Mouse (Mus musculus) liver, embryonic 15.5 days (tissue): ENCODE results near the gene Txlng. TPM values are rescaled to one million over a fixed set of nuclear protein-coding genes. Genes with fewer than 3 reads are reported as not detected.
"Not testable (repeated sequence)": the region's sequence is repeated elsewhere in the genome, so short reads cannot be mapped to it uniquely, and the experiment has no call there.

Experiments used
- ATAC-seq: fragments of 200-750 bp; cut with Nextera tagmentation; 2 replicates; pipeline ENCODE4 v1.8.0; 2017; ENCODE audit warnings: moderate number of reproducible peaks, mild to moderate bottlenecking, moderate library complexity; ENCODE audit not compliant: insufficient read depth
- H3K27ac ChIP-seq: fragments of 300-500 bp; sonication (generic); replicated peaks from 2 replicates; pipeline ENCODE4 v1.5.1; 2015; ENCODE audit warnings: mild to moderate bottlenecking, inconsistent platforms
- H3K27me3 ChIP-seq: fragments of 300-500 bp; sonication (generic); 2 replicates; pipeline ENCODE4 v1.6.1; 2015; ENCODE audit warnings: mild to moderate bottlenecking, inconsistent platforms
- H3K36me3 ChIP-seq: fragments of 300-500 bp; sonication (generic); replicated peaks from 2 replicates; pipeline ENCODE4 v1.6.1; 2015; ENCODE audit warnings: moderate library complexity, mild to moderate bottlenecking, inconsistent platforms
- H3K4me1 ChIP-seq: fragments of 300-500 bp; sonication (generic); replicated peaks from 2 replicates; pipeline ENCODE4 v1.6.1; 2015; ENCODE audit warnings: inconsistent platforms
- H3K4me2 ChIP-seq: fragments of 300-500 bp; sonication (generic); 2 replicates; pipeline ENCODE4 v1.6.1; 2015; ENCODE audit warnings: moderate library complexity, mild to moderate bottlenecking, inconsistent platforms
- H3K4me3 ChIP-seq: fragments of 300-500 bp; sonication (generic); replicated peaks from 2 replicates; pipeline ENCODE4 v1.5.1; 2015; ENCODE audit warnings: mild to moderate bottlenecking, inconsistent platforms
- H3K9ac ChIP-seq: fragments of 300-500 bp; sonication (generic); 2 replicates; pipeline ENCODE4 v1.6.1; 2015; ENCODE audit warnings: moderate library complexity, mild to moderate bottlenecking, inconsistent platforms
- H3K9me3 ChIP-seq: fragments of 300-500 bp; sonication (generic); replicated peaks from 2 replicates; pipeline ENCODE4 v1.6.1; 2016; ENCODE audit warnings: inconsistent platforms
- WGBS: fragments of 180-500 bp; shearing (Covaris S2); methylation state at CpG from one replicate; pipeline ENCODE4 v1.1.7; 2015; ENCODE audit warnings: mixed read lengths; ENCODE audit not compliant: insufficient replicate concordance; 5-methylcytosine and 5-hydroxymethylcytosine counted together
- polyA plus RNA-seq: library from polyadenylated mRNA; unstranded; fragments of >200 nt; fragmentation: Nextera tagmentation; extraction: Ambion mirVana; gene quantifications from 2 replicates; pipeline ENCODE4 v1.2.1, GENCODE M21; 2015

The Txlng gene
- polyA plus RNA-seq, 1 experiment from 2014 or later = 6.9 TPM

DNA sequence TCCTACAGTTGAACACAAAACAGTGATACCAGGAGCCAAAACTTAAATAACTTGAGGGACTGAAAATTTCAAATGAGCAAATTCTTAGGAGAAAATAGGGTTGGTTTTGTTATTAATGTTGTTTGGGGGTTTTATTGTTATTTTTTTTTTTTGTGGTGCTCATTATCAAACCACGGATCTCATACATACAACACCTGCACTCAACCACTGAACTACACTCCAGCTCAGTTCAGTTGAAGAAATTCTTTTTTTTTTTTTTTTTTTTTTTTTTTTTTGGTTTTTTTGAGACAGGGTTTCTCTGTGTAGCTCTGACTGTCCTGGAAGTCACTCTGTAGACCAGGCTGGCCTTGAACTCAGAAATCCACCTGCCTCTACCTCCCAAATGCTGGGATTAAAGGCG, 1.1 kb upstream of the Txlng start:
- not testable (repeated sequence) for H3K27me3 ChIP-seq, H3K4me1 ChIP-seq, H3K36me3 ChIP-seq, H3K9ac ChIP-seq, ATAC-seq, H3K4me3 ChIP-seq, H3K9me3 ChIP-seq
- Histone ChIP-seq H3K4me2 (peak overlapping the region; percentile 61), H3K27ac (0 out of 2 replicates have a peak overlapping the region, but pooled peaks have one; percentile 59)
- WGBS = 38% methylated on average over 2 of the region's 2 CpGs

DNA sequence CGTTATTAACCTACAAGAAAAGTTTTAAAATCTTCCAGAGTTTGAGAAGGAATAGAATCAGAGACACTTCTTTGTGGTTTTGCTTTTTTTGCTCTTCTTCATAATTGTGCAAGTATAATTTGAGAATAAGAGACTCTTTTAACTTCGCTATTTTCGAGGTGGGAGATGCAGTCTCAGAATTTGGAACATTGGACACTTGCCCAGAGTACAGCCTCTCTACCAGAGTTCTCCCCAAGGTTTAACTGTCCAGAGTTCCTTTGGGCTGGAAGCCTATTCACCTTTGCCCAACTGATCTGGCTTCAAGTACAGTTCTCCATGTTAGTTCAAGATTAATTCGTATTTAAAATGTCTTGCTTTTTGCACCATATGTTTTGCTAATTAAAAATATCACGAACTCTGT, 487 bp upstream of the Txlng start:
- Histone ChIP-seq H3K4me3 (peak overlapping the region; percentile 68), H3K4me1 (peaks cover 6% of the 10 kb centered on the region; the same call in 1 of the 2 replicates), H3K36me3 (no peaks in the 10 kb centered on the region), H3K4me2 (peak overlapping the region; percentile 61), H3K9me3 (no peaks in the 10 kb centered on the region), H3K27ac (peak overlapping the region; percentile 59), H3K9ac (no peak overlapping the region), H3K27me3 (no peaks in the 10 kb centered on the region)
- no peak for ATAC-seq
- 31% methylated on average over 5 of the region's 5 CpGs for WGBS

DNA sequence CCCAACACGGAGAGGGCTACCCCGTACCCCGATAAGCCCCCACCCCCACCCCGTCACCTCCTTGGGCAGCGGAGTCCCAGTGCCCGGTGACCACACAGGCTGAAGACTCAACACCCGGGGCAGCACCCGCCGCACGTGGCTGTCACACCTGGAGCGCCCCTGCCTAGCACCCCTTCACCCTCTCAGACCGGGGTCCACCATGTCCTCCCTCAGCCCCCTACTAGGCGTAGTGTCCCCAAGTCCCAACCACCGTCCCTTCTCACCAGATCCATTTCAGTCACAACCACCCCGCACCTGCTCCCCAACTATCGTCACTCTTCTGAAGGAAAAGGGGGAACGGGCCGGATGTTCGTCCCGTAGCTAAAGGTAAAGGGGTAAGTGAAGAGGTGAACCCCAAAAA, 471 bp downstream of the Txlng start:
- H3K4me3 ChIP-seq = peak overlapping the region; percentile 68
- no peaks in the 10 kb centered on the region for H3K9me3 ChIP-seq
- H3K27me3 ChIP-seq = no peaks in the 10 kb centered on the region
- peak; percentile 3 for ATAC-seq
- peak overlapping the region; percentile 73 for H3K27ac ChIP-seq
- peaks cover 6% of the 10 kb centered on the region; the same call in 1 of the 2 replicates for H3K4me1 ChIP-seq
- 20% methylated on average over 20 of the region's 20 CpGs for WGBS
- H3K4me2 ChIP-seq = peak overlapping the region; percentile 84
- peak overlapping the region; percentile 66 for H3K9ac ChIP-seq
- H3K36me3 ChIP-seq = no peaks in the 10 kb centered on the region

DNA sequence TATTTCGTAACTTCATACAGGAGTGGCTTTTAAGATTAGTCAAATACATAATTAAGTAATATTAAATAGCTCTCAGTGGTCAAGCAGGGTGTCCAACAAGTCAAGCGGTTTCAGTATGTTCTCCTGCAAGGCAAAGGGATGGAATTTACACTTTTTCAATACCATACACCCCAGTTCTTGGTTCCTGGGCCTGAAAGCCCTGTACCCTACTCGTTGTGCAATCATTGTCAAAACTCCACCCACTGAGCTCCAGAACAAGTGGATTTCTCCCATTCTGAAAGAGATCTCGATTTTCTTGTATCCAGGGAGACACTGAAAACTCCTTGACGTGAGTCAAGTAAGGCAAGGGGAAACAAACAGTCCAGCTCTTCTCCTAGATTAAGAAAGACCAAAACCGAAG, 1.2 kb downstream of the Txlng start:
- H3K9ac ChIP-seq = peak overlapping the region; percentile 66; the same call in 1 of the 2 replicates
- peak overlapping the region; percentile 68 for H3K4me3 ChIP-seq
- H3K4me1 ChIP-seq = peaks cover 6% of the 10 kb centered on the region; the same call in 1 of the 2 replicates
- peak overlapping the region; percentile 73 for H3K27ac ChIP-seq
- no peaks in the 10 kb centered on the region for H3K27me3 ChIP-seq
- peak overlapping the region; percentile 84 for H3K4me2 ChIP-seq
- H3K9me3 ChIP-seq = no peaks in the 10 kb centered on the region
- ATAC-seq = no peak
- H3K36me3 ChIP-seq = no peaks in the 10 kb centered on the region
- 33% methylated on average over 6 of the region's 6 CpGs for WGBS

DNA sequence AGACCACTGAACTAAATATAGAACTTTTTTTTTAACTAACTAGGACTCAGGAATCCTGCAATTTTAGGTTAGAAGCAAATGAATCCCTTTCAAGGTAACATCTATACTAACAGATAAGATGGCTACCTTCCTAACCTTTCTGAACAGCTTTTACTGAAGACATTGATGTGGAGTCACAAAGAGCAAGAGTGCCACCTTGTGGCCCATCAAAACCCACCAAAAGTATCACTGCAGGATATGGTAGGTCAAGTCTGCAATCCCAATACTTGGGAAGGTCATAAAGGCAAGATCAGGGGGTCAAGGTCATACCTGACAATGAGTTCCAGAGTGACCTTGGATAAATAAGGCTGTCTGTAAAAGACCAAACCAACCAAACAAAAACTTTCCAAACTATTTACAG, 28.9 kb downstream of the Txlng start:
- Histone ChIP-seq H3K4me2 (no peak overlapping the region), H3K9ac (no peak overlapping the region), H3K36me3 (0 out of 2 replicates have a peak, but pooled peaks cover 9% of the 10 kb centered on the region), H3K27ac (no peak overlapping the region), H3K27me3 (no peaks in the 10 kb centered on the region), H3K4me3 (no peak overlapping the region), H3K4me1 (no peaks in the 10 kb centered on the region), H3K9me3 (no peaks in the 10 kb centered on the region)
- ATAC-seq = no peak

DNA sequence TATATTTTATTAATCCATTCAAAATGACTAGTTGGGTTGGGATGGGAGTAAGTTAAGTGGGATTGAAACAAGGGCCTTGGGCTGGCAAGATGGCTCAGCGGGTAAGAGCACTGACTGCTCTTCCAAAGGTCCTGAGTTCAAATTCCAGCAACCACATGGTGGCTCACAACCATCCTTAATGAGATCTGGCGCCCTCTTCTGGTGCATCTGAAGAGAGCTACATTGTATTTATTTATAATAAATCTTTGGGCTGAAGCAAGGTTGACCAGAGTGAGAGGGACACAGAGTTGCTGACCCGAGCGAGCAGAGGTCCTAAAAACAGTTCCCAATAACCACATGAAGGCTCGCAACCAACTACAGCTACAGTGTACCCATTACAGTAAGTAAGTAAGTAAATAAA, 37.9 kb downstream of the Txlng start:
- 62% methylated on average over 5 of the region's 5 CpGs for WGBS
- not testable (repeated sequence) for H3K9ac ChIP-seq, H3K9me3 ChIP-seq, H3K4me1 ChIP-seq, H3K27ac ChIP-seq, H3K4me3 ChIP-seq, H3K4me2 ChIP-seq, ATAC-seq, H3K27me3 ChIP-seq
- H3K36me3 ChIP-seq = peaks cover 18% of the 10 kb centered on the region

DNA sequence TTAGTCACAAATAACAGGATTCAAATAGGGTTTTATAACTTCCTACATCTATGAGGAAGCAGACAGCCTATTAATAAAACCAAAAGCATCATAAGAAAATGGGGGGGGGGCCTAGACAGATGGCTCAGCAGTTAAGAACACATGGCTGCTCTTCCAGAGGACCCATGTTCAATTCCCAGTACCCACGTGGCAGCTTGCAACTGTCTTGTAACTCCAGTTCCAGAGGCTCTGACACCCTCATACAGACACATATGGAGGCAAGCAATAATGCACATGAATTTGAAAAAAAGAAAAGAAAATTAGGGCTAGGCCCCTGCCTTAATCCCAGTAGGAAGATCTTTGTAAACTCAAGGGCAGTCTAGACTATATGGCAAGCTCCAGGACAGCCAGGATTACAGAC, 40.9 kb downstream of the Txlng start:
- no peak for ATAC-seq
- Histone ChIP-seq H3K4me3 (no peak overlapping the region), H3K4me1 (no peaks in the 10 kb centered on the region), H3K4me2 (no peak overlapping the region), H3K27me3 (no peaks in the 10 kb centered on the region), H3K27ac (no peak overlapping the region), H3K36me3 (peaks cover 33% of the 10 kb centered on the region), H3K9me3 (no peaks in the 10 kb centered on the region), H3K9ac (no peak overlapping the region)
- 46% methylated on average over 1 of the region's 1 CpGs for WGBS

DNA sequence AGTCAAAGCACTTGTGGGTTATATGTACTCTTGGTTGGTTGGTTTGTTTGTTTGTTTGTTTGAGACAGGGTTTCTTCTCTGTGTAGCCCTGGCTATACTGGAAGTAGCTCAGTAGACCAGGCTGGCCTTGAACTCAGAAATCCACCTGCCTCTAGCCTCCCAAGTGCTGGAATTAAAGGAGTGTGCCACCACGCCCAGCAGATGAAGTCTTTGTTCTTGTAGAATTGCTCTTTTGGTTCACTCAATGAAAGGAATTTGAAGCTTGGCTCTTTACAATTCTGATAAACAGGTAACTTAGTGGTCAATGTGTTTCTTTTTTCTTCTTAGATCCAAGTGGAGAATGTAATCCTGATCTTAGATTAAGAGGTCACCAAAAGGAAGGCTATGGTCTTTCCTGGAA, 58.5 kb downstream of the Txlng start:
- Histone ChIP-seq H3K4me3 (no peak overlapping the region), H3K27ac (no peak overlapping the region), H3K27me3 (no peaks in the 10 kb centered on the region), H3K4me2 (no peak overlapping the region), H3K36me3 (peaks cover 55% of the 10 kb centered on the region), H3K4me1 (no peaks in the 10 kb centered on the region), H3K9ac (no peak overlapping the region), H3K9me3 (no peaks in the 10 kb centered on the region)
- WGBS = 64% methylated on average over 1 of the region's 1 CpGs
- ATAC-seq = no peak

DNA sequence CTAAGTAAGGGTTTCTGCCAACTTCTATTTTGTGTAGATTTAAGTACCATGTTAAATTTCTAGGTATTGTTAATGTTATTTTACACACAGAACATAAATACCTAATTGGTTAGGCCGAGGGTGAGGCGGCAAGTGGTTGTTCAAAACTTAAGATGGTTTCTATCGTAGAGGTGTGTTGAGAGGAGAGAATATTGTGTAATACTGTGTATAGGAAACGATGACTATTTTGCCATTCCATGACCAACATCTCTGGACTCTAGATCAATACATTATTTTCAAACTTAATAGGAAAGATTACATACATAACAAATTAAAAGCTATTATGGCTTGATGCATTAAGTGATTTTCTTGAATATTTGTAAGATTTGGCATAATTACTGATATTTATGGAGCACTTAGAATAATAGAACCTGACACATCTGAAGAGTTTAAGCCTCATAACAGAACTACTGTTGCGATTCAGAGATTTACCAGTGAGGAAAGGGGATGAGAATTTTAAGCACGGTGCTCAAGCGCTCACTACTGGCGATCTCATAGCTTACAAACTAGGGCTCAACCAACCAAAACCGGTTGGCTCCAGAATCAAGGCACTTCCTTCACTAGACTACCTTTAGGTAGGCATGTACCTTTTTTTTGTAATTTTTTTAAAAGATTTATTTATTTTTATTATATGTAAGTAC, 67.4 kb downstream of the Txlng start:
- H3K36me3 ChIP-seq = peaks cover 21% of the 10 kb centered on the region
- ATAC-seq = no peak
- peak overlapping the region; percentile 74 for H3K4me3 ChIP-seq
- peak overlapping the region; percentile 87; the same call in 1 of the 2 replicates for H3K27ac ChIP-seq
- peaks cover 14% of the 10 kb centered on the region for H3K4me1 ChIP-seq
- 33% methylated on average over 9 of the region's 9 CpGs for WGBS
- no peaks in the 10 kb centered on the region for H3K27me3 ChIP-seq
- H3K9ac ChIP-seq = peak overlapping the region; percentile 73
- H3K9me3 ChIP-seq = no peaks in the 10 kb centered on the region
- peak overlapping the region; percentile 76 for H3K4me2 ChIP-seq

DNA sequence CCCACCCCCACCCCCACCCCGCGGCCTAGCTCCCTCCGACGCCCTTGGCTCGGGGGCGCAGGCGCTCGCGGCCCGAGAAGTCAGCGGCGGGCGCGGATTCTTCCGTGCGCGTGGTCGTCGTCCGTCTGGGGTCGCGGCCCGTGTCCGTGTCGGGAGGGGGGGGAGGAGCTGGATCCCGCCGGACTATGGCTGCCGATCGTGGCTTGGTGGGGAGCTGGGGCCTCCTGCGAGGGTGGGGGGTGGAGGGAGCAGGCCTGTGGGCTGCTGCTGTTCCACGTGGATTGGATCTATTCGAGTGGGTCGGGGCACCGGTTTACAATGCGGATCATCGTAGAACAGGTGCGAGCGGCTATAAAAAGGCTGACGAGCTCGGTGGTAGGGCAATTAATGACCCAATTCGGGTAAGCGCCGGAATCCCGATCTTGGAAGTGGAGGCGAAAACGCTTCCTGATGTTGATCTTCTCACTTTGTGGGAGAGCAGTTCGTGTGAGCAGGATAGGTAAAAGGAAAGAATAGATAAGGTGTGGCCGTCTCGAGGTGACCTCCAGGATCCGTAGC, 68.2 kb downstream of the Txlng start:
- no peak for ATAC-seq
- Histone ChIP-seq H3K4me1 (peaks cover 14% of the 10 kb centered on the region), H3K36me3 (peaks cover 17% of the 10 kb centered on the region), H3K9me3 (no peaks in the 10 kb centered on the region), H3K4me2 (peak overlapping the region; percentile 76), H3K27ac (peak overlapping the region; percentile 87), H3K27me3 (no peaks in the 10 kb centered on the region), H3K9ac (peak overlapping the region; percentile 73), H3K4me3 (peak overlapping the region; percentile 74)
- 17% methylated on average over 47 of the region's 50 CpGs for WGBS

DNA sequence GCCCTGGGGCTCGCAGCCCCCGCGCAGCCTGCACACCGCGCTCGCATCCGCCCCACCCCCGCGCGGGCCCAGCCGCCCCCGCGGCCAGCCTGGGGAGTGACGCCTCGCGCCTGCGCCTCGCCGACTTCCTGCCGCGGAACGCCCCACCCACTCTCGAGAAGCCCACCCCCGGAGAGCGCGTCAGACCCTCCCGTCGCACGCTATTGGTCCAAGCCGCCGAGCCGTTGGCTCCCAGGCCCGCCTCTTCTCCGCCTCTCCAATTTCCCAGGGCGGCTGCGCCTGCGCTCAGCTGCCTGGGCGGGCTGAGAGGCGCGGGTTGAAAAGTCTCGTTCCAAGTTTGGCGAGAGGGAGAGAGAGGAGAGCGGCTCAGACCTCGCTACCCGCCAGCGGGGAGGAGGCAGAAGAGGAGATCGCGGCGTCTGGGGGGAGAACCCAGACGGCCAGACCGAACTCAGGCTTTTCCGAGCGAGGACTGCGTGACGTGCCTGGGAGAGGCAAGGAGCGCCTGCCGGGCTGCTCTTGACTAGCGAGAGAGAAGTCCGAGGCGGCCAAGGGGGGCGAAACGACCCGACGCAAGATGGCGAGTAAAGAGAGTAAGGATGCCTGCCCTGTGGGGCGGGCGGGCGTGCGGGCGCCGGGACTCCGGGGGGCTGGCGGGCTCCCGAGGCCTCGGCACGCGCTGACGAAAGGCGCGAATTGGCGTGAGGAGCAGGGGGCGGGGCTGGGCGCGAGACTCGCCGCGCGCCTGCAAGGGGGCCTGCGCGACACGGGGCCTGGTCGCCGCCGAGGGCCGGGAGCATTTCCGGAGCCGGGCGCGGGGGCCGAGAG, 68.9 kb downstream of the Txlng start, which contains the start of gene Rbbp7:
Gene Rbbp7, plus strand, starts transcription at position 288 of the 828 bp plus-strand sequence.
- 19% methylated on average over 86 of the region's 100 CpGs for WGBS
- peaks cover 14% of the 10 kb centered on the region for H3K4me1 ChIP-seq
- peaks cover 17% of the 10 kb centered on the region for H3K36me3 ChIP-seq
- H3K27ac ChIP-seq = peak within 1 kb of the TSS; percentile 87
- no peaks in the 10 kb centered on the region for H3K27me3 ChIP-seq
- peak within 1 kb of the TSS; percentile 76 for H3K4me2 ChIP-seq
- peak within 1 kb of the TSS; percentile 73 for H3K9ac ChIP-seq
- peak; percentile 97 for ATAC-seq
- H3K4me3 ChIP-seq = peak within 1 kb of the TSS; percentile 74
- H3K9me3 ChIP-seq = no peaks in the 10 kb centered on the region
